Mouse (Mus musculus) kidney, adult 2 months (tissue): Measurements from ENCODE around the gene Slc6a8. TPM values are rescaled to one million over a fixed set of nuclear protein-coding genes. Genes with fewer than 3 reads are reported as not detected.

Experiments used
- DNase-seq: peaks from one replicate; pipeline ENCODE4 v3.0.0; 2021
- H3K27ac ChIP-seq: fragments of 200-500 bp; 2 replicates; pipeline ENCODE4 v1.5.1; 2012; ENCODE audit warnings: low read depth, low read length, control low read depth, inconsistent platforms; ENCODE audit not compliant: insufficient read depth
- H3K27me3 ChIP-seq: fragments of 200-500 bp; replicated peaks from 2 replicates; pipeline ENCODE4 v1.6.1; 2012; ENCODE audit warnings: mild to moderate bottlenecking, moderate library complexity, low read length, inconsistent platforms; ENCODE audit not compliant: control insufficient read depth, insufficient read depth
- H3K36me3 ChIP-seq: fragments of 200-500 bp; 2 replicates; pipeline ENCODE4 v1.6.1; 2012; ENCODE audit warnings: mild to moderate bottlenecking, moderate library complexity, low read length, inconsistent platforms; ENCODE audit not compliant: control insufficient read depth, insufficient read depth
- H3K4me1 ChIP-seq: fragments of 200-500 bp; 2 replicates; pipeline ENCODE4 v1.6.1; 2011; ENCODE audit warnings: low read length; ENCODE audit not compliant: control insufficient read depth, insufficient read depth
- H3K4me3 ChIP-seq: fragments of 200-500 bp; 2 replicates; pipeline ENCODE4 v1.5.1; 2011; ENCODE audit warnings: mild to moderate bottlenecking, low read depth, low read length, control low read depth; ENCODE audit not compliant: insufficient read depth
- CTCF ChIP-seq: fragments of 200-500 bp; conservative IDR thresholded peaks from 2 replicates; pipeline ENCODE4 v1.5.1; 2011; ENCODE audit warnings: low read depth, mild to moderate bottlenecking, control low read depth, low read length, moderate library complexity, mixed read lengths; ENCODE audit not compliant: insufficient read depth, insufficient read length
- POLR2A ChIP-seq: fragments of 200-500 bp; IDR thresholded peaks from one replicate; pipeline ENCODE4 v1.6.1; 2011; ENCODE audit warnings: low read depth, low read length, control low read depth
- WGBS: fragments of 180-500 bp; shearing (Covaris S2); methylation state at CpG from one replicate; pipeline ENCODE4 v1.1.7; 2018; 5-methylcytosine and 5-hydroxymethylcytosine counted together
- polyA plus RNA-seq: library from polyadenylated mRNA; depleted of rRNA; stranded (reverse); fragments of >200 nt; gene quantifications from 2 replicates; pipeline ENCODE4 v1.2.3, GENCODE M21; 2012

The Slc6a8 gene
- polyA plus RNA-seq, 1 experiment: 228 TPM

DNA sequence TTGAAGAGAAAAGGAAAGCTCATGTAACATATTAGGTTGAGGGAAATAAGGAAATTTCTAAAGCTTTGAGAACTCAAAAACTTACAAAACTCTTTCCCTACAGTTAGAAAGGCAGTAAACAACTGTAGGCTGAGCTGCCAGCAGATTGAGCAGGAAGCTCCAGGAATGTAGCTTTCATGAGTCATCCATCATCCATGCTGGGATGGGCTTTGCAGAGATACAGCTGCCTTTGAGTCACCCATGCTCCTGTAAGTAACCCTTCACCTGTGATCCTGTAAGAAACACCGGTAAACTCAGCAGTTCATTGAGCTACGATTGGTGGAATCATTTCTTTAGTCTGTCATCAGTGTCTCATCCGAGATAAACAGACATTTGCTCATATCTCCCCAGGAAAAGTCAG is 22.1 kb upstream of the Slc6a8 start:
- H3K27me3 ChIP-seq: no peaks in the 10 kb centered on the region
- no peak for TF ChIP-seq POLR2A
- DNase-seq: no peak
- no peak overlapping the region for H3K4me3 ChIP-seq
- H3K4me1 ChIP-seq: no peaks in the 10 kb centered on the region
- no peak overlapping the region for H3K27ac ChIP-seq
- no peaks in the 10 kb centered on the region for H3K36me3 ChIP-seq
- WGBS: 55% methylated on average over 3 of the region's 3 CpGs

DNA sequence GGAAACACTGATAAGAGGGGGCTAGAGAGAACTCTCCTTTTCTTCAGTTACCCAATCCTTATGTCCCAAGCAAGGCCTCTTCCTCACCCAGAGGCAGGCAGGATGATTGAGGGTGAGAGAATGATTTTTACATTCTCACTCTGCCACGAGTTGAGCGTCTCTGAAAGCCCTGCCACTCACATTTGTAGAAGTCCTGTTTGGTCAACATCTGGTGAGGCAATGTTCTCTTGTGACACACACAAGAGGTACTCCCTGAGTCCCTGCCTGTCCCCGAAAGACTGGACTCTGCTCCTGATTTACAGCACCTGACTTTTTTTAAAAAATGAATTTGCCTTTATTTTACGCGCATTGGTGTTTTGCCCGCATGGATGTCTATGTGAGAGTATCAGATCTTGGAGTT is 19.6 kb upstream of the Slc6a8 start:
- WGBS: 84% methylated on average over 6 of the region's 6 CpGs
- no peak for TF ChIP-seq POLR2A
- no peak for TF ChIP-seq CTCF
- Histone ChIP-seq H3K4me3 (no peak overlapping the region), H3K4me1 (no peaks in the 10 kb centered on the region), H3K27me3 (no peaks in the 10 kb centered on the region), H3K36me3 (no peaks in the 10 kb centered on the region), H3K27ac (no peak overlapping the region)
- no peak for DNase-seq

DNA sequence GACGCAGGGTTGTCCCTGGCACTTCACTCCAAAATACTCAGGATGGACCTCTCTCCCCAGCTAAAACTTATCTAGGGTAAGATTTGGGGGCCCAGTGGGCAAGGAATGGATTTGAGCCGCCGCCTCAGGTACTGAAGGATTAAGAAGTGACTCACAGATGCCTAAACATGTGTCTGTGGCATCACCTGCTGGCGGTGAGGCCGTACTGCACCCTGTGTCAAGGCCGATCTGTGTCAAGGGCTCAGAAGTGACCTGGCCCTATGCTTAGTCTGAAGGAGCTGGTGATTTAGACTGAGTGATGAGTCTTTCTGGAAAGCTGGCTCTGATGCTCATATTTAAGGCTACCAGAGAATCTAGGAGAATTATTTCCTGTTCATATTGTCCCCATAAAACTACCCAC is 18.8 kb upstream of the Slc6a8 start:
- 4% methylated on average over 6 of the region's 6 CpGs for WGBS
- Histone ChIP-seq H3K4me3 (no peak overlapping the region), H3K4me1 (no peaks in the 10 kb centered on the region), H3K27me3 (no peaks in the 10 kb centered on the region), H3K36me3 (no peaks in the 10 kb centered on the region), H3K27ac (no peak overlapping the region)
- peak; percentile 96 for TF ChIP-seq CTCF
- no peak for TF ChIP-seq POLR2A
- DNase-seq: peak; percentile 84

DNA sequence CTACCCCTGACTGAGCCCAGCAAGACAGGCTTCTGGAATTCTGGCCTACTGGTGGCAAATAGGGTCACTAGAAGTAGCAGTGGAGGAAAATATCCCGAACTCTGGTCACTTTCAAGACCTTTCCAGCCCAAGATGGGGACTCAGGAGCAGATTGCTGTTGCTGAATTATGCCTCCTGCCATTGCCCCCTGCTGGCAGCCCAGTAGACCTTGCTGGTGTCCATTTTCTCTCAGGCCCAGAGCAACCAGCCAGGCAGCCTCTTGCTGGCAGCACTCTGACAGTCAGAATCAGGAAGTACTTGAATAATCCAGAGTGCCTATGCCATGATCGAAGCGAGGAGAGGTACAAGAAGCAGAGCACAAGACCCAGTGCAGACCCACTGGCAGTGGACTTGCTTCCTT is 17.4 kb upstream of the Slc6a8 start:
- Histone ChIP-seq H3K27me3 (no peaks in the 10 kb centered on the region), H3K4me3 (no peak overlapping the region), H3K4me1 (no peaks in the 10 kb centered on the region), H3K27ac (no peak overlapping the region), H3K36me3 (no peaks in the 10 kb centered on the region)
- WGBS: 53% methylated on average over 3 of the region's 3 CpGs
- peak; percentile 28 for DNase-seq
- TF ChIP-seq POLR2A (no peak), CTCF (peak; percentile 54)

DNA sequence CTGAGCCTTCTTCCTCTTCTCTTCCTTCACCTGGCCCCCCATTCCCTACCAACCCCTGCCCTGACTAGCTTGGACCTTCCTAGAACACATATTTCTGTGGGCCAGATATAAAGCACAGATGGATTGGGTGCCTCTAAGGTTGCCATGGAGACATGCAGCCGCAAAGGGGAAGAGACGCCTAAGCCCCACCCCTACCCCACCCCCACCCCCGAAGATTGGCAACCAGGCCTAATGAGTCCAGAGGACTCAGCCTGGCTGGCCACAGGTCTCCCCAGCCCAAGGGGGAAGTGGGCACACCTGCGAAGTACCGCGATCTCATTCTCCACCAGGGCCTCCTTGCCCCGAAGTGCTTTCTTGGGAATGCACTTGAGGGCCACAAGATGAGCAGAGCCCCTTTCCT is 14.6 kb upstream of the Slc6a8 start:
- TF ChIP-seq CTCF (no peak), POLR2A (no peak)
- Histone ChIP-seq H3K27ac (no peak overlapping the region), H3K4me1 (no peaks in the 10 kb centered on the region), H3K27me3 (no peaks in the 10 kb centered on the region), H3K36me3 (no peaks in the 10 kb centered on the region), H3K4me3 (no peak overlapping the region)
- no peak for DNase-seq
- 42% methylated on average over 7 of the region's 7 CpGs for WGBS

DNA sequence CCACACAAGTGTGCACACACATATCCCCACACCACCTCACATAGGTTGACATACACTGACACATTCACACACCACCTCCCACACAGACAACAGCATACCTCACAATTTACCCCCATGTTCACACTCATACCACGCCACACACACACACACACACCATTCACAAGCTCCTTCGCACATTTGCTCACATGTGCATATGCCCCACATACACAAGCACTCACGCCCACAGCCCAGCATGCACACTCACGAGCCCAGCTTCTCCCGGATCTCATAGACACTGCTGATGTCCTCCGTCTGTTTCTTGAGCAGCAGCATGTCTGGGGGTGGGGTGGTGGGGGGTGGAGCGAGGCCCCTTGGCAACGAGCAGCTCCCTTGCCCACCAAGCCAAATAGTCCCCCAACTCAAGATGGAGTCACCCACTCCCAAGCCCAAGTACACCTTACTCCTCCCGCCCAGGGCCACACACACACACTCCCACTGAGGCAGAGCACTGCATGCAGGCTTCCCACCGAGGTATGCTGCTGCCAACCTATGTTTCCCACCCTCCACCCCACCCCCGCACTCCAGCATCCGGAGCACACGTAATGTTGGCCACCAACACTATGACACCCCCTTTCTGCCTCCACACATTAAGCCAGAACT is 13.9 kb upstream of the Slc6a8 start:
- Histone ChIP-seq H3K36me3 (no peaks in the 10 kb centered on the region), H3K4me1 (no peaks in the 10 kb centered on the region), H3K27ac (no peak overlapping the region), H3K4me3 (no peak overlapping the region), H3K27me3 (no peaks in the 10 kb centered on the region)
- 64% methylated on average over 13 of the region's 13 CpGs for WGBS
- DNase-seq: no peak
- no peak for TF ChIP-seq CTCF
- no peak for TF ChIP-seq POLR2A

DNA sequence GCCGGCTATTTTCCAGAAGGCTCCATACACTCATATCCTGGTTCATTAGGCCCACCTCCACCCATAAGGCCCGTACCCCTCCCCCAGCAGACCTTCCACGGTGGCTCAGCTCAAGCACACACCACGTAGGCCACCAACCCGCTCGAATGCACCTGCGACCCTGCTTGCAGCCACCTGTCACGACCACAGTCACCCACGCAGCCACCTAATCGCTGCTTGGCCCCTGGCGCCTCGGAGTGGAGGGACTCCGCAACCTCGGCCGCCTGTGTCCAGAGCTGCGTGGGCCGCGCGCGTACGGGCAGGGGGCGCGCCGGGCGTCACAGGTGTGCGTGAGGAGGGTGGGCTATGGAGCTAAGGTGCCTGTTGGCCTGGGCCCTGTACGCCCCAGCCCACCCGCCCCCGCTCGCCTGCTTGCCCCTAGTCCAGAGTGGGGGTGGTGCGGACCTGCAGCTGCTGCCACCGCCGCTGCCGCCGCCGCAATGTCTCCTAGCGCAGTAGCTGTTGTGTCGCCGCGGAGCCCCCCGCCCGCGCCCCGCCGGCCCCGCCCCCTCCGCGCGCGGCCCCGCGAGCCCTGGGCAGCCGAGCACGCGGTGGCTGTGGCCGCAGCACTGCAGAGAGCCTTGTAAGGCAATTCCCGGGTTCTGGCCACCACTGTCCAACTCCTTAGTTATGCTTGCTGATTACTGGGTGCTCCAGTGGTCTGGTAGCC is 13.2 kb upstream of the Slc6a8 start, which contains the start of gene Pnck:
TSS of gene Pnck (minus strand) at position 543 of the 709 bp plus-strand sequence.
- WGBS: 5% methylated on average over 47 of the region's 57 CpGs
- no peaks in the 10 kb centered on the region for H3K27me3 ChIP-seq
- H3K27ac ChIP-seq: no peak within 1 kb of the TSS
- H3K4me3 ChIP-seq: peak within 1 kb of the TSS; percentile 29; the same call in 1 of the 2 replicates
- H3K36me3 ChIP-seq: no peaks in the 10 kb centered on the region
- no peaks in the 10 kb centered on the region for H3K4me1 ChIP-seq
- TF ChIP-seq CTCF: no peak
- no peak for TF ChIP-seq POLR2A
- no peak for DNase-seq

DNA sequence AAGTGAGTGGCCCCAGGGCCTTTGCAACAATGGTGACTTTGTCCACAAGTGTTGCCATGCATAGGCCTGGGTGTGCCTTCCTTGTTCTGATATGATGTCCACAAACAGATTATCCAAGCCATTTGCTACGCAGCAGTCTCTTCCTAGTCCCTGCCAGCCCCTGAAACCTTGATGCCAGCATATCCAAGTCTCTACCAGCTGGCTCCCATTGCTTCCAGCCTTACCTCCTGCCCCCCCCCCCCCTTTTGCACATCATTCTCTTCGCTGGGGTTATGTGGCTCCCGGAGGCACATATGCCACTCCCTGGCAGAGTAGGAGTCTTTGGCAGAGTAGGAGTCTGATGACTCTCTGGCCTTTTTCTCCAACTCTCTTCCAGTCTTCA is 12.7 kb upstream of the Slc6a8 start:
- H3K36me3 ChIP-seq: no peaks in the 10 kb centered on the region
- H3K4me1 ChIP-seq: no peaks in the 10 kb centered on the region
- H3K4me3 ChIP-seq: peak overlapping the region; percentile 29; the same call in 1 of the 2 replicates
- TF ChIP-seq POLR2A: no peak
- no peak for TF ChIP-seq CTCF
- DNase-seq: no peak
- no peaks in the 10 kb centered on the region for H3K27me3 ChIP-seq
- H3K27ac ChIP-seq: no peak overlapping the region
- WGBS: 66% methylated on average over 3 of the region's 3 CpGs
